Mouse (Mus musculus) C2C12 (cell line): ENCODE measurements around the gene Slc9a3r1. TPM values are rescaled to one million over a fixed set of nuclear protein-coding genes. Genes with fewer than 3 reads are reported as not detected.

Experiments used
- H3K27me3 ChIP-seq: one replicate; pipeline ENCODE4 v1.6.1; 2011; ENCODE audit not compliant: control insufficient read depth, insufficient read depth, insufficient read length
- H3K36me3 ChIP-seq: one replicate; pipeline ENCODE4 v1.6.1; 2011; ENCODE audit not compliant: control insufficient read depth, insufficient read depth
- H3K4me3 ChIP-seq: one replicate; pipeline ENCODE4 v1.5.1; 2011; ENCODE audit warnings: mild to moderate bottlenecking, control low read depth; ENCODE audit not compliant: poor library complexity, insufficient read depth, severe bottlenecking
- H3K79me2 ChIP-seq: one replicate; pipeline ENCODE4 v1.6.1; 2011; ENCODE audit not compliant: control insufficient read depth, insufficient read depth
- H3K79me3 ChIP-seq: one replicate; pipeline ENCODE4 v1.6.1; 2011; ENCODE audit warnings: low read depth, control low read depth
- H3ac ChIP-seq: one replicate; pipeline ENCODE3; 2011; ENCODE audit warnings: low read depth; ENCODE audit not compliant: control insufficient read depth, insufficient read length
- CEBPB ChIP-seq: IDR thresholded peaks from one replicate; pipeline ENCODE4 v1.6.1; 2011; ENCODE audit warnings: low read depth, mild to moderate bottlenecking, control low read depth, moderate library complexity
- CTCF ChIP-seq: IDR thresholded peaks from one replicate; pipeline ENCODE4 v1.5.1; 2011; ENCODE audit not compliant: control insufficient read depth, insufficient read depth, insufficient read length
- FOSL1 ChIP-seq: IDR thresholded peaks from one replicate; pipeline ENCODE4 v1.8.0; 2011; ENCODE audit warnings: mild to moderate bottlenecking, low read length; ENCODE audit not compliant: poor library complexity, insufficient read depth, severe bottlenecking
- MAX ChIP-seq: IDR thresholded peaks from one replicate; pipeline ENCODE4 v1.6.1; 2011; ENCODE audit warnings: mild to moderate bottlenecking, control low read depth
- MYOD1 ChIP-seq: IDR thresholded peaks from one replicate; pipeline ENCODE4 v1.6.1; 2011; ENCODE audit warnings: low read depth; ENCODE audit not compliant: control insufficient read depth, insufficient read length
- MYOG ChIP-seq: IDR thresholded peaks from one replicate; pipeline ENCODE4 v1.6.1; 2011; ENCODE audit not compliant: control insufficient read depth, insufficient read length; ENCODE audit errors: extremely low read depth
- USF1 ChIP-seq: IDR thresholded peaks from one replicate; pipeline ENCODE4 v1.6.1; 2011; ENCODE audit warnings: low read depth, mild to moderate bottlenecking, control low read depth, moderate library complexity
- polyA plus RNA-seq: library from polyadenylated mRNA; unstranded; fragments of >200 nt; fragmentation: generic; extraction: Trizol; gene quantifications from one replicate; pipeline ENCODE4 v1.2.1, GENCODE M21; 2012; ENCODE audit warnings: missing spikeins

Gene Slc9a3r1
- polyA plus RNA-seq, 1 experiment, result 19.1 TPM

- peaks cover 6% of the 10 kb centered on the region for H3K27me3 ChIP-seq
- no peak overlapping the region for H3K4me3 ChIP-seq
- no peaks in the 10 kb centered on the region for H3K36me3 ChIP-seq
- H3K79me3 ChIP-seq, result no peaks in the 10 kb centered on the region
- TF ChIP-seq FOSL1, result no peak
- H3K79me2 ChIP-seq, result no peaks in the 10 kb centered on the region
- no peak overlapping the region for H3ac ChIP-seq
Observed at GRCm38 (mm10) chr11:115138597-115139262, 24.4 kb upstream of the Slc9a3r1 start.

GRCm38 (mm10) chr11:115141970-115142369 is 21.2 kb upstream of the Slc9a3r1 start:
- H3K79me3 ChIP-seq, result no peaks in the 10 kb centered on the region
- H3K27me3 ChIP-seq, result peaks cover 3% of the 10 kb centered on the region
- no peaks in the 10 kb centered on the region for H3K36me3 ChIP-seq
- no peak overlapping the region for H3K4me3 ChIP-seq
- H3K79me2 ChIP-seq, result no peaks in the 10 kb centered on the region
- no peak overlapping the region for H3ac ChIP-seq
- TF ChIP-seq MAX, result no peak
- no peak for TF ChIP-seq CEBPB
- no peak for TF ChIP-seq FOSL1
- no peak for TF ChIP-seq USF1
- TF ChIP-seq MYOG, result no peak
- TF ChIP-seq MYOD1, result no peak

GRCm38 (mm10) chr11:115147813-115148212 is 15.3 kb upstream of the Slc9a3r1 start:
- Histone ChIP-seq H3K4me3 (no peak overlapping the region), H3ac (no peak overlapping the region), H3K27me3 (peaks cover 8% of the 10 kb centered on the region), H3K79me3 (no peaks in the 10 kb centered on the region), H3K79me2 (no peaks in the 10 kb centered on the region), H3K36me3 (no peaks in the 10 kb centered on the region)
- TF ChIP-seq MAX (no peak), CTCF (no peak), MYOD1 (no peak), USF1 (no peak), FOSL1 (no peak), MYOG (no peak), CEBPB (no peak)

GRCm38 (mm10) chr11:115150741-115151254 is 12.3 kb upstream of the Slc9a3r1 start:
- H3K36me3 ChIP-seq, result no peaks in the 10 kb centered on the region

GRCm38 (mm10) chr11:115151755-115152429 is 11.2 kb upstream of the Slc9a3r1 start:
- Histone ChIP-seq H3ac (no peak overlapping the region), H3K79me2 (no peaks in the 10 kb centered on the region), H3K36me3 (no peaks in the 10 kb centered on the region), H3K79me3 (no peaks in the 10 kb centered on the region), H3K4me3 (no peak overlapping the region), H3K27me3 (peaks cover 25% of the 10 kb centered on the region)
- TF ChIP-seq MYOD1 (no peak), CEBPB (no peak), FOSL1 (no peak), USF1 (no peak), MAX (no peak), MYOG (no peak), CTCF (no peak)

More at GRCm38 (mm10) chr11:115150741-115151254, 12.3 kb upstream of the Slc9a3r1 start:
- H3K4me3 ChIP-seq, result no peak overlapping the region
- H3K79me2 ChIP-seq, result no peaks in the 10 kb centered on the region
- H3K27me3 ChIP-seq, result peaks cover 21% of the 10 kb centered on the region
- TF ChIP-seq USF1 (no peak), CEBPB (no peak), MYOG (no peak), MAX (no peak), CTCF (no peak)
- H3K79me3 ChIP-seq, result no peaks in the 10 kb centered on the region
- no peak overlapping the region for H3ac ChIP-seq

GRCm38 (mm10) chr11:115153088-115153487 is 10.1 kb upstream of the Slc9a3r1 start:
- no peak overlapping the region for H3K4me3 ChIP-seq
- no peak for TF ChIP-seq MYOD1
- TF ChIP-seq MYOG, result no peak
- TF ChIP-seq FOSL1, result no peak
- no peak for TF ChIP-seq CEBPB
- TF ChIP-seq MAX, result no peak
- TF ChIP-seq CTCF, result no peak
- no peak for TF ChIP-seq USF1
- no peaks in the 10 kb centered on the region for H3K79me3 ChIP-seq
- H3ac ChIP-seq, result no peak overlapping the region
- H3K79me2 ChIP-seq, result no peaks in the 10 kb centered on the region
- peaks cover 20% of the 10 kb centered on the region for H3K27me3 ChIP-seq
- H3K36me3 ChIP-seq, result no peaks in the 10 kb centered on the region
